Mouse (Mus musculus): Measurements from ENCODE around the gene Efr3b.

The Efr3b gene

GRCm38 (mm10) chr12:4011301-4011700 lies 27.4 kb downstream of the Efr3b start:
- TF ChIP-seq GATA4 (IDR thresholded peaks at IDR 0.05; ENCODE audit: insufficient replicate concordance, low read length): no peak

GRCm38 (mm10) chr12:4008731-4009130 lies 30.0 kb downstream of the Efr3b start:
- TF ChIP-seq GATA4 (IDR thresholded peaks at IDR 0.05; ENCODE audit: insufficient replicate concordance, low read length): no peak

DNA sequence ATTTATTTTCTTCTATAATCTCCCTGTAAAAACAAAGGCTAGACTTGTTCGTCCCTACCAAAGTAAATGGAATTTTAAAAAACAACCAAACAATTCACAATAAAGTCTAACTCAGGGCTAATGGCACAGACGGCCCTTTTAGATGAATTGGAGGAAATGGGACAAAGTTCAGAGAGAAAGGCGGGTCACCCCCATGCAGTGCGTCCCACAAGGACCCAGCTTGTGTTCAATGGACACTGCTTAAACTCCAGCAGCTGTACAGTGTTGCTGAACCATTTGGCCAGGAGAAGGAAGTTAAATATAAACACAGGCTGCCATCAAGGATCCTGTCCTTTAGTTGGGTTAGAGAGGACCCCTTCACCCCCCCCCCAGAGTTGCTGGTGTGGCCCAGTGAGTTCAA lies 30.9 kb downstream of the Efr3b start:
- no peak for TF ChIP-seq GATA4 (IDR thresholded peaks at IDR 0.05; ENCODE audit: insufficient replicate concordance, low read length)

DNA sequence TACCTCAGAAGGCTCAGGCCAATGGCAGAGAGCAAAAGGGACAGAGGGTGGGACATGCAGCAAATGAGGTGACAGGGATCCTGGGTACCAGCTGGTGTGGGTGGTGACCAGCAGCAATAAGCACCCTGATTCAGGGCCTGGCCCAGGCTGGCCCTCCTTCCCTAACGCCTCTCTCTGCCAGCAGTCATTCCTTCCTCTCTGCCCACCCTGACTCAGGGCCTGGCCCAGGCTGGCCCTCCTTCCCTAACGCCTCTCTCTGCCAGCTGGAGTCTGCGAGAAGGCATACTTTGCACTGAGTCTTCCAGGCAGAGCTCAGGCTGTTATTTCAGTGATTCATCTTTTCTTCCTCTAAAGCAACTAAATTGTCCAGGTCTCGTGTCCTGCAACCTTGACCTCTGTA lies 31.5 kb downstream of the Efr3b start:
- no peak for TF ChIP-seq GATA4 (IDR thresholded peaks at IDR 0.05; ENCODE audit: insufficient replicate concordance, low read length)

DNA sequence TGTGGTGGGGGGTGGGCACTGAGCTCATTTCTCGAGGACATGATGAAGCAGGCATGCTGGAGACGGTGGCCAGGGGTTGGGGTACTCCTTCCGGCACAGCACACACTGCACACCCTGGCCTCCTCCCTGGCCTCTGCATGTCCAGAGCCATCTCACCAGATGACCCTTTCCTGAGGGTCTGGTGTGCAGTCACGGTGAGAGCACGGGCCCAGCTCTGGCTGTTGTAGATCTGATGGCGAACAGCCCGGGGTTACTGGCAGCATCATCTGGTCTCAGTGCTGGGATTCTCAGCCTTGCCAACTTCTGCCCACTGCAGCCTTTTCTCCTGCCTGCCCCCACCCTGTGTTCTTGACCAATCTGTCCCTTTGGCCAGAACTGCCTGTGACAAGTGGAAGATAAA lies 32.6 kb downstream of the Efr3b start:
- TF ChIP-seq GATA4 (IDR thresholded peaks at IDR 0.05; ENCODE audit: insufficient replicate concordance, low read length): no peak

DNA sequence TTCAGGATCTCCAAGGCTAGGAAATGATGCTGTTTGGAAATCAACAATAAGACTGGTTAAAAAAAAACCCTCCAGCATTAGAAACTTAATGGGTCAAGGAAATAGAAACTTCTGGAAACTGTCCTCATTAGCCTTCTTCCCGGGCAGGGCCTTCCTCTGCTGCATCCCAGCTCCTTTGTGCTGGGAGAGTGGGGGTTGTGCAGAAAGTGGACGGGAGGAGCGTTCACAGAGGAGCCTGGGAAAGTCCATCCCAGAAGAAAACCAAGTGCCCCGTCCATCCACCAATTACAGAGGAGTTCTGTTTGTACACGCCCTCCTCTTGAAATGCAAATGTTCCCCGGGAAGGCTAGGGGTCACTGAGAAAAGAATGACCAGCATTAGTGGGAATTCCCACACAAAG lies 34.1 kb downstream of the Efr3b start:
- no peak for TF ChIP-seq GATA4 (IDR thresholded peaks at IDR 0.05; ENCODE audit: insufficient replicate concordance, low read length)

DNA sequence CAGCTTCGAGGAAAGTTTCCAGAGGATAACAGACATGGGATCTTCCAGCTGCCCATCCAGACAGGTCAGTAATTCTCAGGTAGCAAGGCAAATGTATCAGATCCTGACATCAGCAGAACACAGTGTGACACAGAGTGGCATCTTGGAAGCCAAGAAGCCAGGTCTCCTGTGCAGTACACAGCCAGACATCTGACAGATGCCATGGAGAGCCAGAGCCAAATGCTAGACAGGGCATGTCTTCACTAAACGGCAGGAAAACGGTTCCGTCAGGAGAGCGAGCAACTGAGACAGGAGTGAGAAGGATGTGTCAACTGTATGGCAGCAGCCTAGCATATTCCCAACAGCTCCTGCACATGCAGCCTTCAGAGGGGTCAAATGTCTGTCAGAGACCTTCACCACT lies 38.3 kb downstream of the Efr3b start:
- TF ChIP-seq GATA4 (IDR thresholded peaks at IDR 0.05; ENCODE audit: insufficient replicate concordance, low read length): no peak

DNA sequence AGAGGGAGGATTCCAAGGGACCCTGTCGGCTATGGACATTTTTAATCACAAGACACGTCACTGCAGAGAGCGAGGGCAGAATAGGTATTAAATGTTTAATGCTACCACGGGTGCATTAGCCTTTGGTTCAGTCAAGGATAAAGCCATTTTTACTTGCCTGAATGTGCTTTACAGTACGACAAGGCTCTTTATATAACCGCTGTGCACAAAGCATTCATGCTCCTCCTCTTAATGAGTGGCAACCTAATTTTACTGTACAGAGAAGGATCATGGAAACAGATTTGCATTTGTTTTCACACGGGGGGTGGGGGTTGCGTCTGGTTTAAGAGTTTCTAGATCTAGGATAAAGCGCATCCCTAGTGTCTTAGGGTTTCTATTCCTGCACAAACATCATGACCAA lies 42.0 kb downstream of the Efr3b start:
- no peak for TF ChIP-seq GATA4 (IDR thresholded peaks at IDR 0.05; ENCODE audit: insufficient replicate concordance, low read length)

GRCm38 (mm10) chr12:3991047-3991446 lies 47.7 kb downstream of the Efr3b start:
- TF ChIP-seq GATA4 (IDR thresholded peaks at IDR 0.05; ENCODE audit: insufficient replicate concordance, low read length): no peak

DNA sequence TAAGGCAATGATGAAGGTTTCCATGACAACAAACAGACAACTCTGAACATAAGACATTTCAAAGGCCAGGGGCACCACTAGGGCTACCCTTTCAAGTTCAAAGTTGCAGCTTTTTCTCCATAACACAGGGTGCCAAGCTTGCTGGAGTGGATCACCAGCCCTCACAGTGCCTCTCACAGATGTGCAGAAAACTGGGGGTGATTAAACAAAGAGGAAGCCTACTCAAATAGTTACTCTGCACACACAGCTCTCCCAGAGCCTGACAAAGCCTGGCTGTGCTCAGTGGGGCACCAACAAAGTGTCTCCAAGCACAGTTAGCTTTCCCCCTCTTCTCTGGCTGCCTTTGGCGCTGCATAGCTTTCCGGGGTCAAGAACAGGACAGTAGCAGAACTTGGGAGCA lies 48.8 kb downstream of the Efr3b start:
- TF ChIP-seq GATA4 (IDR thresholded peaks at IDR 0.05; ENCODE audit: insufficient replicate concordance, low read length): no peak

DNA sequence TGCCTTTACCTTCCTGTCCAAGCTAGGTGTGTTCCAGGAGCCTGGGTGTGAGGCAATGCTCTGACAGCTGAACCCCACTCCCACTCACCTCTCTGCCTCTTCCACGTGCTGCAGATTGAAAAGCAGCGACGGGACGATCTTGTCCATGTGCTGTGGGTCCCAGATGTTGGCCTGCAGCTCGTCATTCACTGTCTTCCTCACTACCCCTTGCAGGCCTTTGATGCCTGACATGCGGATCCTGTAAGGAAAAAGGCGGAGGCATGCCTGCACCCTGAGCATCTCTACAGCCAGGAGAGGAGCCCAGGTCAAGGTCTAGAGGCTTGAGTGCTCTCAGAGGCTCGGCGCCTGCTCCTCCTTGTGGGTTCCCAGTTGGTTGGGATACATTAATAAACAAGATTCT lies 54.3 kb downstream of the Efr3b start:
- no peak for TF ChIP-seq GATA4 (IDR thresholded peaks at IDR 0.05; ENCODE audit: insufficient replicate concordance, low read length)

DNA sequence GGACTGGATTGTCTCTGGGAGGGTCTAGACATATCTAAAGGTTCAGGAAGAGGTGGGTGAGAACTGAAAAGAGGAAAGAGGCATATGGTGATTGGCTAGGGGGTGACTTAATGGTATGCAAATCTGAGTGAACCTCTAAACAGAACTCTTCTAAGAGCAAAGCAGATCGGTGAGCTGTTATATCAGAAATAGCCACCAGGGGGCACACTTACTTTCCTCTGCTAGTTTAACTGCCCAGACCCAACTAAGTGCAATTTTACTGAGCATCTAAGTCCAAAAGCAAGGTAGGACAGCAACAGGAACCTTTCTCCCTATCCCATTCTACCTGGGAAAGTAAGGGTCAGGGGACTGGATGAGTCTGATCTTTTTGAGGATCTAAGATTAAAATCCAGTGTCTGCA lies 55.0 kb downstream of the Efr3b start:
- TF ChIP-seq GATA4 (IDR thresholded peaks at IDR 0.05; ENCODE audit: insufficient replicate concordance, low read length): no peak

GRCm38 (mm10) chr12:3982257-3982656 lies 56.5 kb downstream of the Efr3b start:
- peak; percentile 84; the same call in 1 of the 2 replicates for TF ChIP-seq GATA4 (IDR thresholded peaks at IDR 0.05; ENCODE audit: insufficient replicate concordance, low read length)

DNA sequence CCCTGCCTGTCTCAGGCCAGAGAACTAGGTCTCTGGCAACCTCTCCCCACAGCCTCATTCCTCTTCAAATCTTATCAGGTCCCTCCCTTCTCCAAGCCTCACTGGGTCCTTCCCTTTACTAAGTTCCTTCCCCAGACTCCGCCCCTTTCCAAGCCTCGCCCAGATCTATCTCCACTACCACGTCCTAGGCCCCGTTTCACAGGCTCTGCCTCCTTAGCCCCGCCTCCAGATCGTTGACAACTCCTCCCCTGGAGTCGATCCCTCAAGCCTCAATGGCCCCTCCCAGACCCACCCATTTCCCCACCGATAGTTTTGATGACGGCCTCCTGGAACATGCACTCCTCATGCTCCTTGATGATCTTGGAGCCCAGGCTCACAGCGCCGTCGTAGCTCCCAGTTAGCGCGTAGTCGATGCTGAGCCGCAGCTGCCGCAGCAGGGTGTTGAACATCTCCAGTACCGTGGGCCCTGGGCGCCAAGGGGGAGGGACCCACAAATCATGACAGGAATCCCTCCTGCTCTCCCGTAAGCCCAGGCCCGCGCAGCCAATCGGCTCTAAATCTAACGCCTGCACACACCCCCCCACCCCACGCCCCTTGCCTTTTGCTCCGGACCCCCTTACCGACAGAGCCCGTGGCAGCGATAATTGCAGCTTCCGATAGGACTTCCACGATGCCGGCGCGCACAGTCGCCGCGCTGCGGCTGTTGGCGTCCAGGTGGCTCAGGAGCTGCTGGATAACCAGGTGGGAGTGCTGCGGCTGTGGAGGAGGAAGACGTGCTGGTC lies 57.2 kb downstream of the Efr3b start:
- peak; percentile 26; the same call in 1 of the 2 replicates for TF ChIP-seq GATA4 (IDR thresholded peaks at IDR 0.05; ENCODE audit: insufficient replicate concordance, low read length)

DNA sequence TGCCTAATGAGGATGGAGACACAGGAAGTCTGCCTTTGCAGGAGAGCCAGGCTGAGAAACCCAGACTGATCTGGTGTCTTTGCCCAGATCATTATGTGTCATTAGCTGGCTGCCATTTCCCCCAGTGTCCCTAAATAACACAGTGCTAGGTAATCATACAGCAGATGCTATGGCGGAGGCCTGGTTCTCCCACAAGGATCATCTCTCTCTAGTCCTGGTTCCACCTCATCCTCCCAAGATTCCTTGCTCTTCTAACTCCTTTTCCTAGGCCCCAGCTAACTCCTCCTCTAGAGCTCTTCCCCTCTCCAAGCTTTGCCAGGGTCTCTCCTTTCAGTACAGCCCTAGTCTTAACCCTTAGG lies 57.7 kb downstream of the Efr3b start:
- TF ChIP-seq GATA4 (IDR thresholded peaks at IDR 0.05; ENCODE audit: insufficient replicate concordance, low read length): no peak

DNA sequence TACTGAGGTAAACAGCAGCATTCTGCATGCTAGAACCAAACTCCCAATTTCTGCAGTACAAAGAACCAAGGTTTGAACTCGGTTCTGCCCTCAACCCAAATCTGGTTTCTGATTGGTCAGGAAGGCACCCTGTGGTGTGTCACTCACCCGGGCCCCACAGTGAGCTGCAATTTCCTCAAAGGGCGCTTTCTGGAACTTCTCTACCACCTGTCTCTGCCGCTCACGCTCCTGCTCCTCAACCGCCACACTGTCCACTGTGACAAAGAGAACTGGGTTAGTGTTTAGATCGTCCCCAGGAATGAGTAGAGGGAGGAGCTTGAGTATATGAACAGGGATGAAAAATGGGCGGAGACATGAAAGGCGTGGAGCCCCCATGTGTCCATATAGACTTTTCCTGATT lies 70.3 kb downstream of the Efr3b start:
- TF ChIP-seq GATA4 (IDR thresholded peaks at IDR 0.05; ENCODE audit: insufficient replicate concordance, low read length): no peak

DNA sequence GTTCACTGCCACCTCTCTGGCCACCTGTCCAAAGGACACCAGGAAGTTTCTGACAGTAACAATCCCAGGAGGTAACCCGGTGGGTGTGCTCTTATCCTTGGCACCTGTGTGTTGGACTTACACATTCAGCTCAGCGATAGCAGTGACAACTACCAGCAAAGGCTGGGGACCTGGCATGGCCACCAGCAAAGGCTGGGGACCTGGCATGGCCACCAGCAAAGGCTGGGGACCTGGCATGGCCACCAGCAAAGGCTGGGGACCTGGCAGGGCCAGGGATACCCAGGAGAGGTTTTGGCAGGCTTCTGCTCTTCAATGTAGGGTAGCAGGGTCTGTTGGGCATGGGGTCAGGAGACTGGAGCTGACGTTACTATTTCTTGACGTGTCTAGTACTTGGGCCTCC lies 71.5 kb downstream of the Efr3b start:
- TF ChIP-seq GATA4 (IDR thresholded peaks at IDR 0.05; ENCODE audit: insufficient replicate concordance, low read length): no peak
